Mouse (Mus musculus): Measurements from ENCODE around the gene Pex5l.

GRCm38 (mm10) chr3:32961494-32961893 is 181.6 kb downstream of the Pex5l start:
- TF ChIP-seq POLR2A (IDR thresholded peaks at IDR 0.05; ENCODE audit: borderline replicate concordance, extremely low read depth, low read depth, low read length) (no peak), CTCF (IDR thresholded peaks at IDR 0.05; ENCODE audit: insufficient read depth, low read length) (no peak)
